Comparison of ENCODE assay signal across 25 mouse cellular contexts in the genomic region with DNA sequence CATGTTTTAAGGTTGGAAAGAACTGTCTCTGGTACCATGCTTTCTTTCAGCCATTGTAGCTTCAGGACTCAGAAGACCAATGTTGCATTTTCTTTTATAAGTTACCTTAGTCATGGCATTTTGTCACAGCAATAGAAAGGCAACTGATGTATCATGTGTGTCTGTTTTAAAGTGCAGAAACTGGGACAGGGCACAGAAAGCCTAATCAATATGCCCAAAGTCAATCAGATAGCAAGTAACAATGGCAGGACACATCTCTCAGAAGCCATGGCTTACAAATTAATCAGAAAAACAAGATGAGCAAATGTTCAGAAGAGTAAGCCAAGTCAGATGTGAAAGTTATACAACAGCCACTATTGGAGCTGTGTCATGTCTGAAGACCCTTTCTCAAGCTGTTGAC.
"Had no signal": no experiment of that assay in that cellular context is flagged by ENCODE, and none has a peak within 500 bp of the region (broad histone marks: within the 10 kb centered on the region; RNA-seq: fewer than 3 reads in every experiment).

No protein-coding gene starts in this region.

- H3K4me3 ChIP-seq: embryonic facial prominence, embryonic 10.5 days; embryonic facial prominence, embryonic 12.5 days; embryonic facial prominence, embryonic 13.5 days; embryonic facial prominence, embryonic 15.5 days; erythroblast, embryonic 14.5 days; forebrain, embryonic 10.5 days; forebrain, embryonic 12.5 days; forebrain, embryonic 13.5 days; forebrain, embryonic 15.5 days; gastrocnemius, adult 2 months; heart, adult 2 months had no signal

- H3K36me3 ChIP-seq: embryonic facial prominence, embryonic 10.5 days; embryonic facial prominence, embryonic 12.5 days; embryonic facial prominence, embryonic 13.5 days; embryonic facial prominence, embryonic 15.5 days; forebrain, embryonic 10.5 days; forebrain, embryonic 12.5 days; forebrain, embryonic 15.5 days had no signal

- H3K27me3 ChIP-seq: embryonic facial prominence, embryonic 12.5 days; embryonic facial prominence, embryonic 13.5 days; embryonic facial prominence, embryonic 15.5 days; forebrain, embryonic 12.5 days; forebrain, embryonic 13.5 days; forebrain, embryonic 15.5 days had no signal

- H3K27ac ChIP-seq: embryonic facial prominence, embryonic 10.5 days; embryonic facial prominence, embryonic 12.5 days; embryonic facial prominence, embryonic 13.5 days; embryonic facial prominence, embryonic 15.5 days; forebrain, embryonic 10.5 days; forebrain, embryonic 12.5 days; forebrain, embryonic 13.5 days; forebrain, embryonic 15.5 days; gastrocnemius, adult 2 months; heart, adult 2 months had no signal

- H3K4me1 ChIP-seq: embryonic facial prominence, embryonic 12.5 days; embryonic facial prominence, embryonic 13.5 days; embryonic facial prominence, embryonic 15.5 days had no signal

- DNase-seq: cerebellum, adult 8-10 months; cerebellum, adult 9-10 months; cerebellum, adult 9-11 months; cerebellum, postnatal 10 days; cerebellum, postnatal 14 days; cerebellum, postnatal 25 days; cerebellum, postnatal 36 days; embryo, embryonic 11 days; forebrain, postnatal 0 days; gastrocnemius, adult 2 months; gastrocnemius, postnatal 10 days; gastrocnemius, postnatal 14 days; gastrocnemius, postnatal 25 days; gastrocnemius, postnatal 36 days; heart, adult 18-20 months; heart, adult 2 months had no signal

- H3K9ac ChIP-seq: embryonic facial prominence, embryonic 12.5 days; embryonic facial prominence, embryonic 13.5 days; embryonic facial prominence, embryonic 15.5 days; forebrain, embryonic 12.5 days; forebrain, embryonic 13.5 days; forebrain, embryonic 15.5 days; forebrain, postnatal 0 days had no signal
